Mouse (Mus musculus) heart, postnatal 0 days (tissue): Measurements from ENCODE around the gene Tanc1.

Source experiments
- CTCF ChIP-seq: IDR thresholded peaks from 2 replicates; pipeline ENCODE4 v1.5.1; 2016; ENCODE audit warnings: antibody characterized with exemption, control low read depth, low read depth
- EP300 ChIP-seq: IDR thresholded peaks from 2 replicates; pipeline ENCODE4 v1.6.1; 2016; ENCODE audit warnings: antibody characterized with exemption, low read depth

DNA sequence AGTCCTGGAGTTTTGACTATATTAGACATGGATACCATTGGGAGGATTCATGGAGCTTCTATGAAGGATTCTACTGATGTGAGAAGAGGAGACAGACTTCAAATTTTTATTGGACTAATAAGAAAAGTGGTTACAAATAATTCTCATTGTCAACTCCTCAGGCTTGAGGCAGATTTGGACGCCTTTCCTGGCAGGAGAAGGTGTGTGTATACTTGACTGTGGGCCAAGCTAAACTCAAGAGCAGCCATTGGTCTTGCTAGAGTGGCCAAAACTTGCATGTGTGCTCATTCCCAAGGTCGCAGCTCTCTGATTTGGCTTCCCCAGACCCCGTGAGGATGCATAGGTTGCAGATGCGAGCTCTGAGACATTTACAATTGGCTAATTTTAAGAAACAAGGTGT is 148.9 kb downstream of the Tanc1 start:
- no peak for TF ChIP-seq CTCF
- TF ChIP-seq EP300: no peak
